Mouse (Mus musculus) lung, embryonic 15.5 days (tissue): ENCODE data around the gene Amigo3. TPM values are rescaled to one million over a fixed set of nuclear protein-coding genes. Genes with fewer than 3 reads are reported as not detected.

ENCODE experiments used
- ATAC-seq: fragments of 200-750 bp; cut with Nextera tagmentation; 2 replicates; pipeline ENCODE4 v1.8.0; 2017; ENCODE audit warnings: moderate number of reproducible peaks, borderline replicate concordance; ENCODE audit not compliant: low FRiP score, low TSS enrichment; ENCODE audit errors: extremely low read depth
- H3K27ac ChIP-seq: fragments of 300-500 bp; sonication (generic); 2 replicates; pipeline ENCODE4 v1.5.1; 2015; ENCODE audit warnings: moderate library complexity, mild to moderate bottlenecking, inconsistent platforms
- H3K27me3 ChIP-seq: fragments of 300-500 bp; sonication (generic); 2 replicates; pipeline ENCODE4 v1.6.1; 2015; ENCODE audit warnings: inconsistent platforms
- H3K36me3 ChIP-seq: fragments of 300-500 bp; sonication (generic); 2 replicates; pipeline ENCODE4 v1.6.1; 2015; ENCODE audit warnings: inconsistent platforms
- H3K4me1 ChIP-seq: fragments of 300-500 bp; sonication (generic); 2 replicates; pipeline ENCODE4 v1.6.1; 2015; ENCODE audit warnings: inconsistent platforms
- H3K4me2 ChIP-seq: fragments of 300-500 bp; sonication (generic); 2 replicates; pipeline ENCODE4 v1.6.1; 2015; ENCODE audit warnings: inconsistent platforms, mild to moderate bottlenecking, moderate library complexity
- H3K4me3 ChIP-seq: fragments of 300-500 bp; sonication (generic); 2 replicates; pipeline ENCODE4 v1.5.1; 2015; ENCODE audit warnings: mild to moderate bottlenecking, inconsistent platforms
- H3K9ac ChIP-seq: fragments of 300-500 bp; sonication (generic); 2 replicates; pipeline ENCODE4 v1.6.1; 2015; ENCODE audit warnings: inconsistent platforms
- H3K9me3 ChIP-seq: fragments of 300-500 bp; sonication (generic); 2 replicates; pipeline ENCODE4 v1.6.1; 2016; ENCODE audit warnings: inconsistent platforms
- WGBS: fragments of 180-500 bp; shearing (Covaris S2); methylation state at CpG from one replicate; pipeline ENCODE4 v1.1.7; 2015; 5-methylcytosine and 5-hydroxymethylcytosine counted together
- microRNA-seq: library from miRNA; unstranded; fragments of <30 nt; microRNA quantifications from one replicate; pipeline ENCODE4, GENCODE M21; 2016
- polyA plus RNA-seq: library from polyadenylated mRNA; unstranded; fragments of >200 nt; fragmentation: Nextera tagmentation; extraction: Ambion mirVana; gene quantifications from 2 replicates; pipeline ENCODE4 v1.2.1, GENCODE M21; 2015

Gene Amigo3
- polyA plus RNA-seq, 1 experiment from 2014 or later, result 2.9 TPM

- H3K4me2 ChIP-seq, result peak within 1 kb of the TSS; percentile 99
- under 1% methylated on average over 52 of the region's 52 CpGs for WGBS
Observed at GRCm38 (mm10) chr9:108094184-108094941, 41.4 kb downstream of the Amigo3 start, which contains the start of gene Apeh. Gene Apeh (minus strand): TSS chr9:108094606.

GRCm38 (mm10) chr9:108094998-108095411 is 42.0 kb downstream of the Amigo3 start:
- Histone ChIP-seq H3K4me2 (peak overlapping the region; percentile 99), H3K27me3 (no peaks in the 10 kb centered on the region), H3K27ac (peak overlapping the region; percentile 82), H3K9me3 (no peaks in the 10 kb centered on the region), H3K9ac (peak overlapping the region; percentile 72), H3K36me3 (peaks cover 14% of the 10 kb centered on the region; the same call in 1 of the 2 replicates), H3K4me1 (peaks cover 18% of the 10 kb centered on the region), H3K4me3 (peak overlapping the region; percentile 71)
- WGBS, result under 1% methylated on average over 16 of the region's 16 CpGs
- ATAC-seq, result no peak; the same call in 1 of the 2 replicates

More at GRCm38 (mm10) chr9:108094184-108094941, 41.4 kb downstream of the Amigo3 start, which contains the start of gene Apeh:
- Histone ChIP-seq H3K4me3 (peak within 1 kb of the TSS; percentile 71), H3K9me3 (no peaks in the 10 kb centered on the region), H3K9ac (peak within 1 kb of the TSS; percentile 72), H3K4me1 (peaks cover 18% of the 10 kb centered on the region), H3K27ac (peak within 1 kb of the TSS; percentile 82), H3K27me3 (no peaks in the 10 kb centered on the region), H3K36me3 (peaks cover 20% of the 10 kb centered on the region)
- ATAC-seq, result peak; percentile 96

GRCm38 (mm10) chr9:108095518-108095917 is 42.6 kb downstream of the Amigo3 start:
- H3K36me3 ChIP-seq, result peaks cover 9% of the 10 kb centered on the region; the same call in 1 of the 2 replicates
- H3K9ac ChIP-seq, result peak overlapping the region; percentile 72; the same call in 1 of the 2 replicates
- peak overlapping the region; percentile 82; the same call in 1 of the 2 replicates for H3K27ac ChIP-seq
- peak overlapping the region; percentile 71 for H3K4me3 ChIP-seq
- no peaks in the 10 kb centered on the region for H3K9me3 ChIP-seq
- no peaks in the 10 kb centered on the region for H3K27me3 ChIP-seq
- WGBS, result 7% methylated on average over 3 of the region's 3 CpGs
- H3K4me2 ChIP-seq, result peak overlapping the region; percentile 99
- ATAC-seq, result no peak
- H3K4me1 ChIP-seq, result peaks cover 18% of the 10 kb centered on the region

- peaks cover 18% of the 10 kb centered on the region for H3K4me1 ChIP-seq
- no peak overlapping the region for H3K27ac ChIP-seq
- no peak overlapping the region for H3K4me3 ChIP-seq
- no peak overlapping the region for H3K9ac ChIP-seq
- no peaks in the 10 kb centered on the region for H3K27me3 ChIP-seq
- no peaks in the 10 kb centered on the region for H3K9me3 ChIP-seq
- H3K4me2 ChIP-seq, result peak overlapping the region; percentile 99; the same call in 1 of the 2 replicates
- 50% methylated on average over 10 of the region's 10 CpGs for WGBS
- ATAC-seq, result no peak
- peaks cover 4% of the 10 kb centered on the region; the same call in 1 of the 2 replicates for H3K36me3 ChIP-seq
Observed at GRCm38 (mm10) chr9:108095949-108096712, 43.2 kb downstream of the Amigo3 start.

- H3K27me3 ChIP-seq, result no peaks in the 10 kb centered on the region
- no peaks in the 10 kb centered on the region for H3K36me3 ChIP-seq
- no peaks in the 10 kb centered on the region for H3K9me3 ChIP-seq
- H3K9ac ChIP-seq, result no peak overlapping the region
- no peak overlapping the region for H3K4me2 ChIP-seq
- ATAC-seq, result no peak
- peaks cover 7% of the 10 kb centered on the region for H3K4me1 ChIP-seq
- WGBS, result 82% methylated on average over 8 of the region's 8 CpGs
- no peak overlapping the region for H3K27ac ChIP-seq
- no peak overlapping the region for H3K4me3 ChIP-seq
Observed at GRCm38 (mm10) chr9:108099619-108100018, 46.7 kb downstream of the Amigo3 start.

- H3K4me3 ChIP-seq, result no peak overlapping the region
- H3K36me3 ChIP-seq, result no peaks in the 10 kb centered on the region
- ATAC-seq, result peak; percentile 52
- no peaks in the 10 kb centered on the region for H3K27me3 ChIP-seq
- 47% methylated on average over 31 of the region's 31 CpGs for WGBS
- H3K9ac ChIP-seq, result no peak overlapping the region
- no peaks in the 10 kb centered on the region for H3K9me3 ChIP-seq
- peaks cover 8% of the 10 kb centered on the region; the same call in 1 of the 2 replicates for H3K4me1 ChIP-seq
- no peak overlapping the region for H3K27ac ChIP-seq
- no peak overlapping the region for H3K4me2 ChIP-seq
Observed at GRCm38 (mm10) chr9:108104766-108105548, 52.0 kb downstream of the Amigo3 start.

Small RNA genes lying within 50 kb of the gene (microRNA-seq; reads per million reads assigned to microRNA genes)
- gene Gm47303 (not detected), gene Mir7088 (not detected)

Other genes starting within 250 kb of the Amigo3 start
- gene Rbm6, start 179.9 kb upstream of the Amigo3 start, polyA plus RNA-seq, result 68.7 and 74.0 TPM in 2 replicates
- gene Mon1a, start 165.0 kb upstream of the Amigo3 start, polyA plus RNA-seq, result 11.0 and 12.6 TPM in 2 replicates
- 4.4 TPM in 2 replicates for gene Mst1r, start 146.3 kb upstream of the Amigo3 start, polyA plus RNA-seq
- gene Actl11, start 124.7 kb upstream of the Amigo3 start, polyA plus RNA-seq, result not detected in 2 replicates
- 2.8 and 3.1 TPM in 2 replicates for gene Camkv, start 117.5 kb upstream of the Amigo3 start, polyA plus RNA-seq
- 26.8 and 31.5 TPM in 2 replicates for gene Traip, start 103.0 kb upstream of the Amigo3 start, polyA plus RNA-seq
- 22.3 and 22.8 TPM in 2 replicates for gene Uba7, start 77.7 kb upstream of the Amigo3 start, polyA plus RNA-seq
- 3.5 and 3.6 TPM in 2 replicates for gene Gm20661, start 70.1 kb upstream of the Amigo3 start, polyA plus RNA-seq
- gene Inka1, start 67.3 kb upstream of the Amigo3 start, polyA plus RNA-seq, result 68.7 and 76.6 TPM in 2 replicates
- gene Cdhr4, start 60.7 kb upstream of the Amigo3 start, polyA plus RNA-seq, result 5.2 and 6.1 TPM in 2 replicates
- 0.44 and 0.72 TPM in 2 replicates for gene Gm20662, start 56.8 kb upstream of the Amigo3 start, polyA plus RNA-seq
- 49.4 and 53.7 TPM in 2 replicates for gene Ip6k1, start 50.7 kb upstream of the Amigo3 start, polyA plus RNA-seq
- gene Gmppb, start 3.9 kb upstream of the Amigo3 start, polyA plus RNA-seq, result 28.6 and 30.9 TPM in 2 replicates
- 0.25 and 0.35 TPM in 2 replicates for gene Mst1, start 27.3 kb downstream of the Amigo3 start, polyA plus RNA-seq
- gene Rnf123, start 30.2 kb downstream of the Amigo3 start, polyA plus RNA-seq, result 22.3 and 28.4 TPM in 2 replicates
- gene Apeh, start 41.4 kb downstream of the Amigo3 start, polyA plus RNA-seq, result 57.8 and 59.1 TPM in 2 replicates
- gene Bsn, start 137.2 kb downstream of the Amigo3 start, polyA plus RNA-seq, result 0.19 and 0.34 TPM in 2 replicates
- 100 and 110 TPM in 2 replicates for gene Dag1, start 210.8 kb downstream of the Amigo3 start, polyA plus RNA-seq
- 32.5 and 37.2 TPM in 2 replicates for gene Nicn1, start 237.3 kb downstream of the Amigo3 start, polyA plus RNA-seq
- gene Amt, start 243.7 kb downstream of the Amigo3 start, polyA plus RNA-seq, result 19.7 and 20.5 TPM in 2 replicates